Mouse (Mus musculus) MEL (cell line): Measurements from ENCODE around the gene Chl1. TPM values are rescaled to one million over a fixed set of nuclear protein-coding genes. Genes with fewer than 3 reads are reported as not detected.

ENCODE experiments used
- DNase-seq: peaks from one replicate; pipeline ENCODE4 v3.0.0; 2011; ENCODE audit warnings: low read depth, low spot score
- H3K27ac ChIP-seq: 2 replicates; pipeline ENCODE4 v1.5.1; 2012; ENCODE audit warnings: low read depth, mild to moderate bottlenecking, control low read depth, low read length, moderate library complexity; ENCODE audit not compliant: control insufficient read depth
- H3K27me3 ChIP-seq, 2 experiments: fragments of 150-350 bp in 1 of 2; sonication (generic) in 1 of 2; 2 replicates each; pipeline ENCODE4 v1.6.1; 2012; ENCODE audit warnings: low read length in 2 of 2, mild to moderate bottlenecking in 2 of 2, improper control_type of control experiment in 1 of 2, moderate library complexity in 1 of 2; ENCODE audit not compliant: insufficient read depth in 2 of 2, control insufficient read depth in 1 of 2
- H3K36me3 ChIP-seq, 2 experiments: 2 replicates each; pipeline ENCODE4 v1.6.1; 2012 to 2014; ENCODE audit warnings: low read length in 2 of 2, improper control_type of control experiment in 1 of 2, inconsistent platforms in 1 of 2, mild to moderate bottlenecking in 1 of 2; ENCODE audit not compliant: insufficient read depth in 2 of 2, control insufficient read depth in 1 of 2
- H3K4me1 ChIP-seq, 2 experiments: fragments of 150-350 bp in 1 of 2; sonication (generic) in 1 of 2; 2 replicates each; pipeline ENCODE4 v1.6.1; 2012; ENCODE audit warnings: low read length in 2 of 2, improper control_type of control experiment in 1 of 2, mild to moderate bottlenecking in 1 of 2; ENCODE audit not compliant: insufficient read depth in 2 of 2, control insufficient read depth in 1 of 2
- H3K4me3 ChIP-seq, 2 experiments: fragments of 150-350 bp in 1 of 2; sonication (generic) in 1 of 2; 2 replicates each; pipeline ENCODE4 v1.5.1; 2012; ENCODE audit warnings: low read depth in 2 of 2, low read length in 2 of 2, mild to moderate bottlenecking in 2 of 2, moderate library complexity in 2 of 2, control low read depth in 1 of 2, improper control_type of control experiment in 1 of 2; ENCODE audit not compliant: control insufficient read depth in 1 of 2, insufficient read depth in 1 of 2
- H3K79me2 ChIP-seq: 2 replicates; pipeline ENCODE4 v1.6.1; 2012; ENCODE audit warnings: mild to moderate bottlenecking, low read length, moderate library complexity; ENCODE audit not compliant: control insufficient read depth, poor library complexity, insufficient read depth
- H3K9ac ChIP-seq: 2 replicates; pipeline ENCODE4 v1.6.1; 2012; ENCODE audit warnings: low read depth, mild to moderate bottlenecking, control low read depth, low read length, moderate library complexity; ENCODE audit not compliant: control insufficient read depth, poor library complexity, severe bottlenecking
- H3K9me3 ChIP-seq: fragments of 150-350 bp; sonication (generic); replicated peaks from 2 replicates; pipeline ENCODE4 v1.6.1; 2012; ENCODE audit warnings: mild to moderate bottlenecking, low read length, improper control_type of control experiment, moderate library complexity; ENCODE audit not compliant: insufficient read depth
- BHLHE40 ChIP-seq: IDR thresholded peaks from 2 replicates; pipeline ENCODE4 v1.6.1; 2012; ENCODE audit warnings: low read depth, mild to moderate bottlenecking, inconsistent platforms, low read length, improper control_type of control experiment, borderline replicate concordance
- CHD1 ChIP-seq: IDR thresholded peaks from 2 replicates; pipeline ENCODE4 v1.6.1; 2012; ENCODE audit warnings: low read depth, mild to moderate bottlenecking, inconsistent platforms, low read length, improper control_type of control experiment
- E2F4 ChIP-seq: IDR thresholded peaks from 2 replicates; pipeline ENCODE4 v1.6.1; 2011; ENCODE audit warnings: low read depth, low read length, improper control_type of control experiment, borderline replicate concordance
- EP300 ChIP-seq, 2 experiments: IDR thresholded peaks; 2 replicates each; pipeline ENCODE4 v1.6.1; 2011; ENCODE audit warnings: improper control_type of control experiment in 2 of 2, low read length in 2 of 2, low read depth in 1 of 2, mild to moderate bottlenecking in 1 of 2
- ETS1 ChIP-seq: IDR thresholded peaks from 2 replicates; pipeline ENCODE4 v1.6.1; 2012; ENCODE audit warnings: low read depth, mild to moderate bottlenecking, inconsistent platforms, low read length, improper control_type of control experiment, moderate library complexity
- GABPA ChIP-seq: IDR thresholded peaks from 2 replicates; pipeline ENCODE4 v1.6.1; 2012; ENCODE audit warnings: low read depth, mild to moderate bottlenecking, inconsistent platforms, low read length, improper control_type of control experiment, moderate library complexity
- HCFC1 ChIP-seq: IDR thresholded peaks from 2 replicates; pipeline ENCODE4 v1.6.1; 2012; ENCODE audit warnings: low read depth, mild to moderate bottlenecking, inconsistent platforms, low read length, improper control_type of control experiment, moderate library complexity
- JUND ChIP-seq: IDR thresholded peaks from 2 replicates; pipeline ENCODE4 v1.6.1; 2011; ENCODE audit warnings: low read depth, mild to moderate bottlenecking, improper control_type of control experiment, low read length
- KAT2A ChIP-seq: conservative IDR thresholded peaks from 2 replicates; pipeline ENCODE4 v1.6.1; 2012; ENCODE audit warnings: low read depth, low read length, improper control_type of control experiment, inconsistent platforms
- MAFK ChIP-seq: IDR thresholded peaks from 2 replicates; pipeline ENCODE4 v1.6.1; 2011; ENCODE audit warnings: low read depth, mild to moderate bottlenecking, low read length, improper control_type of control experiment, borderline replicate concordance
- MAX ChIP-seq: IDR thresholded peaks from 2 replicates; pipeline ENCODE4 v1.6.1; 2011; ENCODE audit warnings: low read length, improper control_type of control experiment
- MYB ChIP-seq: IDR thresholded peaks from 2 replicates; pipeline ENCODE4 v1.6.1; 2011; ENCODE audit warnings: mild to moderate bottlenecking, low read depth, low read length, improper control_type of control experiment
- MYC ChIP-seq: IDR thresholded peaks from 2 replicates; pipeline ENCODE4 v1.6.1; 2011; ENCODE audit warnings: low read depth, mild to moderate bottlenecking, low read length, improper control_type of control experiment, moderate library complexity
- NELFE ChIP-seq: IDR thresholded peaks from 2 replicates; pipeline ENCODE4 v1.6.1; 2011; ENCODE audit warnings: low read depth, low read length, improper control_type of control experiment
- POLR2A ChIP-seq, 2 experiments: IDR thresholded peaks; 2 replicates each; pipeline ENCODE4 v1.6.1; 2011 to 2012; ENCODE audit warnings: low read length in 2 of 2, mild to moderate bottlenecking in 2 of 2, control low read depth in 1 of 2, improper control_type of control experiment in 1 of 2, low read depth in 1 of 2, moderate library complexity in 1 of 2; ENCODE audit not compliant: control insufficient read depth in 1 of 2, insufficient read depth in 1 of 2, poor library complexity in 1 of 2
- RCOR1 ChIP-seq: IDR thresholded peaks from 2 replicates; pipeline ENCODE4 v1.6.1; 2012; ENCODE audit warnings: low read depth, mild to moderate bottlenecking, inconsistent platforms, low read length, improper control_type of control experiment
- TBP ChIP-seq: IDR thresholded peaks from 2 replicates; pipeline ENCODE4 v1.8.0; 2011; ENCODE audit warnings: low read depth, low read length, improper control_type of control experiment
- ZC3H11A ChIP-seq: IDR thresholded peaks from 2 replicates; pipeline ENCODE4 v1.6.1; 2012; ENCODE audit warnings: low read depth, mild to moderate bottlenecking, inconsistent platforms, low read length, improper control_type of control experiment
- ZMIZ1 ChIP-seq: IDR thresholded peaks from 2 replicates; pipeline ENCODE4 v1.6.1; 2012; ENCODE audit warnings: low read depth, mild to moderate bottlenecking, inconsistent platforms, low read length, improper control_type of control experiment, moderate library complexity
- ZNF384 ChIP-seq: IDR thresholded peaks from 2 replicates; pipeline ENCODE4 v1.6.1; 2012; ENCODE audit warnings: low read depth, mild to moderate bottlenecking, inconsistent platforms, low read length, improper control_type of control experiment
- polyA plus RNA-seq, 2 experiments: library from polyadenylated mRNA; stranded (reverse) in 1 of 2; unstranded in 1 of 2; fragments of >175 nt in 1 of 2; fragments of >200 nt in 1 of 2; gene quantifications; 2 replicates each; pipeline versions ENCODE4 v1.2.1 to v1.2.4; 2012; ENCODE audit warnings: low replicate concordance in 2 of 2, low read depth in 1 of 2; ENCODE audit not compliant: insufficient read length in 2 of 2, insufficient read depth in 1 of 2, missing spikeins in 1 of 2
- total RNA-seq: library from RNA; depleted of rRNA; stranded (reverse); fragments of 300-350 nt; gene quantifications from 2 replicates; pipeline ENCODE4 v1.2.3, GENCODE M21; 2012

Chl1 gene
- total and polyA plus RNA-seq, 3 experiments = not detected

GRCm38 (mm10) chr6:103546314-103546713, 35.9 kb downstream of the Chl1 start:
- Histone ChIP-seq H3K27me3 (no peaks in the 10 kb centered on the region), H3K9ac (no peak overlapping the region), H3K9me3 (no peaks in the 10 kb centered on the region), H3K79me2 (no peaks in the 10 kb centered on the region), H3K4me1 (no peaks in the 10 kb centered on the region), H3K4me3 (no peak overlapping the region), H3K36me3 (no peaks in the 10 kb centered on the region), H3K27ac (no peak overlapping the region)
- TF ChIP-seq ETS1 (no peak), ZC3H11A (no peak), KAT2A (no peak), MYC (no peak), POLR2A (IDR thresholded peaks at IDR 0.05; ENCODE audit: control insufficient read depth in 1 of 2, insufficient read depth in 1 of 2, low read depth in 1 of 2, low read length in 2 of 2, poor library complexity in 1 of 2) (no peak), JUND (no peak), MAFK (no peak), HCFC1 (no peak), ZMIZ1 (no peak), MAX (no peak)
- DNase-seq = no peak

- Histone ChIP-seq H3K4me1 (no peaks in the 10 kb centered on the region), H3K27ac (no peak overlapping the region), H3K79me2 (no peaks in the 10 kb centered on the region), H3K9ac (no peak overlapping the region), H3K36me3 (no peaks in the 10 kb centered on the region), H3K4me3 (no peak overlapping the region), H3K9me3 (no peaks in the 10 kb centered on the region), H3K27me3 (no peaks in the 10 kb centered on the region)
- no peak for DNase-seq
- TF ChIP-seq ZNF384 (no peak), BHLHE40 (no peak), MAFK (no peak), NELFE (no peak), EP300 (IDR thresholded peaks at IDR 0.05; ENCODE audit: low read depth in 1 of 2, low read length in 2 of 2) (no peak), KAT2A (no peak), JUND (no peak), GABPA (no peak), MYB (no peak), TBP (no peak), E2F4 (no peak), CHD1 (no peak), RCOR1 (no peak), POLR2A (IDR thresholded peaks at IDR 0.05; ENCODE audit: control insufficient read depth in 1 of 2, insufficient read depth in 1 of 2, low read depth in 1 of 2, low read length in 2 of 2, poor library complexity in 1 of 2) (no peak)
Measured at GRCm38 (mm10) chr6:103549929-103550328, 39.5 kb downstream of the Chl1 start.
